Mouse (Mus musculus): Measurements from ENCODE around the gene Tmem151a. TPM values are rescaled to one million over a fixed set of nuclear protein-coding genes. Genes with fewer than 3 reads are reported as not detected.

Tmem151a gene
- polyA plus RNA-seq, 2 experiments, result 0.96 to 2.1 TPM

- peak within 1 kb of the TSS; percentile 74 for H3K4me3 ChIP-seq (replicated peaks; ENCODE audit: low read length)
- TF ChIP-seq POLR2A (IDR thresholded peaks at IDR 0.05; ENCODE audit: borderline replicate concordance, extremely low read depth, insufficient read depth, insufficient read length), result no peak
- DNase-seq (ENCODE audit: low spot score) (peak; percentile 61), ATAC-seq (ENCODE audit: low FRiP score, low read depth) (peak; percentile 72)
- H3K27ac ChIP-seq (replicated peaks; ENCODE audit: low read depth, low read length), result no peak within 1 kb of the TSS
- H3K9ac ChIP-seq (ENCODE audit: low read depth, low read length, severe bottlenecking), result peak within 1 kb of the TSS; percentile 90
- no peaks in the 10 kb centered on the region for H3K9me3 ChIP-seq (ENCODE audit: control insufficient read depth, low read length)
- no peaks in the 10 kb centered on the region for H3K27me3 ChIP-seq (ENCODE audit: control insufficient read depth, insufficient read depth, low read length)
- WGBS, result 5% methylated on average over 29 of the region's 48 CpGs
- peak within 1 kb of the TSS; percentile 99 for H3K4me2 ChIP-seq (replicated peaks; ENCODE audit: low read depth, low read length, severe bottlenecking)
- peaks cover 44% of the 10 kb centered on the region for H3K36me3 ChIP-seq (ENCODE audit: control insufficient read depth, insufficient read depth, low read length)
- H3K4me1 ChIP-seq (ENCODE audit: control insufficient read depth, insufficient read depth, low read length), result peaks cover 38% of the 10 kb centered on the region
These were observed 13.2 kb upstream of the Tmem151a start, which contains the start of gene Cnih2 for GRCm38 (mm10) chr19:5098363-5099143. TSS of gene Cnih2 (minus strand) at chr19:5098521.

- peaks cover 44% of the 10 kb centered on the region for H3K36me3 ChIP-seq (ENCODE audit: control insufficient read depth, insufficient read depth, low read length)
- no peak overlapping the region for H3K27ac ChIP-seq (replicated peaks; ENCODE audit: low read depth, low read length)
- peak overlapping the region; percentile 90 for H3K9ac ChIP-seq (ENCODE audit: low read depth, low read length, severe bottlenecking)
- peak overlapping the region; percentile 99 for H3K4me2 ChIP-seq (replicated peaks; ENCODE audit: low read depth, low read length, severe bottlenecking)
- no peak for TF ChIP-seq POLR2A (IDR thresholded peaks at IDR 0.05; ENCODE audit: borderline replicate concordance, extremely low read depth, insufficient read depth, insufficient read length)
- WGBS, result 5% methylated on average over 25 of the region's 31 CpGs
- DNase-seq (ENCODE audit: low spot score) (no peak), ATAC-seq (ENCODE audit: low FRiP score, low read depth) (no peak)
- peaks cover 38% of the 10 kb centered on the region for H3K4me1 ChIP-seq (ENCODE audit: control insufficient read depth, insufficient read depth, low read length)
- no peaks in the 10 kb centered on the region for H3K9me3 ChIP-seq (ENCODE audit: control insufficient read depth, low read length)
- H3K27me3 ChIP-seq (ENCODE audit: control insufficient read depth, insufficient read depth, low read length), result no peaks in the 10 kb centered on the region
- peak overlapping the region; percentile 74 for H3K4me3 ChIP-seq (replicated peaks; ENCODE audit: low read length)
These were observed 12.4 kb upstream of the Tmem151a start for GRCm38 (mm10) chr19:5097521-5098362.

- Histone ChIP-seq H3K4me2 (replicated peaks; ENCODE audit: low read depth, low read length, severe bottlenecking) (peak overlapping the region; percentile 99; the same call in 1 of the 2 replicates), H3K4me1 (ENCODE audit: control insufficient read depth, insufficient read depth, low read length) (peaks cover 38% of the 10 kb centered on the region), H3K27me3 (ENCODE audit: control insufficient read depth, insufficient read depth, low read length) (no peaks in the 10 kb centered on the region), H3K36me3 (ENCODE audit: control insufficient read depth, insufficient read depth, low read length) (peaks cover 44% of the 10 kb centered on the region), H3K4me3 (replicated peaks; ENCODE audit: low read length) (no peak overlapping the region), H3K27ac (replicated peaks; ENCODE audit: low read depth, low read length) (no peak overlapping the region), H3K9me3 (ENCODE audit: control insufficient read depth, low read length) (no peaks in the 10 kb centered on the region), H3K9ac (ENCODE audit: low read depth, low read length, severe bottlenecking) (peak overlapping the region; percentile 34)
- no peak for TF ChIP-seq POLR2A (IDR thresholded peaks at IDR 0.05; ENCODE audit: borderline replicate concordance, extremely low read depth, insufficient read depth, insufficient read length)
- no peak for ATAC-seq (ENCODE audit: low FRiP score, low read depth)
- 7% methylated on average over 9 of the region's 9 CpGs for WGBS
- DNase-seq (ENCODE audit: low spot score), result no peak
These were observed 10.7 kb upstream of the Tmem151a start for GRCm38 (mm10) chr19:5095887-5096474.

- Histone ChIP-seq H3K4me2 (replicated peaks; ENCODE audit: low read depth, low read length, severe bottlenecking) (peak overlapping the region; percentile 35), H3K9me3 (ENCODE audit: control insufficient read depth, low read length) (no peaks in the 10 kb centered on the region), H3K27me3 (ENCODE audit: control insufficient read depth, insufficient read depth, low read length) (no peaks in the 10 kb centered on the region), H3K4me1 (ENCODE audit: control insufficient read depth, insufficient read depth, low read length) (peaks cover 38% of the 10 kb centered on the region), H3K9ac (ENCODE audit: low read depth, low read length, severe bottlenecking) (no peak overlapping the region), H3K27ac (replicated peaks; ENCODE audit: low read depth, low read length) (0 out of 2 replicates have a peak overlapping the region, but pooled peaks have one; percentile 26), H3K36me3 (ENCODE audit: control insufficient read depth, insufficient read depth, low read length) (peaks cover 44% of the 10 kb centered on the region), H3K4me3 (replicated peaks; ENCODE audit: low read length) (no peak overlapping the region; the same call in 1 of the 2 replicates)
- ATAC-seq (ENCODE audit: low FRiP score, low read depth) (no peak; the same call in 1 of the 2 replicates), DNase-seq (ENCODE audit: low spot score) (no peak)
- TF ChIP-seq POLR2A (IDR thresholded peaks at IDR 0.05; ENCODE audit: borderline replicate concordance, extremely low read depth, insufficient read depth, insufficient read length), result no peak
- 45% methylated on average over 11 of the region's 11 CpGs for WGBS
These were observed 9.6 kb upstream of the Tmem151a start for GRCm38 (mm10) chr19:5094746-5095417.

Measured in limb, embryonic 14.5 days (tissue).